Mouse (Mus musculus) midbrain, embryonic 14.5 days (tissue): Measurements from ENCODE around the gene Sntb2. TPM values are rescaled to one million over a fixed set of nuclear protein-coding genes. Genes with fewer than 3 reads are reported as not detected.
"Not testable (repeated sequence)": the region's sequence is repeated elsewhere in the genome, so short reads cannot be mapped to it uniquely, and the experiment has no call there.

Experiments
- ATAC-seq: fragments of 200-750 bp; cut with Nextera tagmentation; 2 replicates; pipeline ENCODE4 v1.8.0; 2017; ENCODE audit warnings: moderate number of reproducible peaks, moderate library complexity; ENCODE audit not compliant: low FRiP score, low TSS enrichment
- DNase-seq: peaks from one replicate; pipeline ENCODE4 v3.0.0-alpha.2; 2015
- H3K27ac ChIP-seq: fragments of 300-500 bp; sonication (generic); replicated peaks from 2 replicates; pipeline ENCODE4 v1.5.1; 2014; ENCODE audit warnings: mild to moderate bottlenecking, low read depth, low read length, moderate library complexity
- H3K27me3 ChIP-seq: fragments of 300-500 bp; sonication (generic); 2 replicates; pipeline ENCODE4 v1.6.1; 2014; ENCODE audit warnings: low read length, control low read depth, mixed read lengths; ENCODE audit not compliant: control insufficient read depth, insufficient read depth
- H3K36me3 ChIP-seq: fragments of 300-500 bp; sonication (generic); 2 replicates; pipeline ENCODE4 v1.6.1; 2014; ENCODE audit warnings: low read length, control low read depth; ENCODE audit not compliant: control insufficient read depth, insufficient read depth
- H3K4me1 ChIP-seq: fragments of 300-500 bp; sonication (generic); 2 replicates; pipeline ENCODE4 v1.6.1; 2014; ENCODE audit warnings: mild to moderate bottlenecking, antibody characterized with exemption, low read length, control low read depth; ENCODE audit not compliant: control insufficient read depth, insufficient read depth
- H3K4me2 ChIP-seq: fragments of 300-500 bp; sonication (generic); 2 replicates; pipeline ENCODE4 v1.6.1; 2014; ENCODE audit warnings: mild to moderate bottlenecking, low read length, moderate library complexity
- H3K4me3 ChIP-seq: fragments of 300-500 bp; sonication (generic); replicated peaks from 2 replicates; pipeline ENCODE4 v1.5.1; 2014; ENCODE audit warnings: low read depth, low read length
- H3K9ac ChIP-seq: fragments of 300-500 bp; sonication (generic); replicated peaks from 2 replicates; pipeline ENCODE4 v1.6.1; 2014; ENCODE audit warnings: mild to moderate bottlenecking, low read length, moderate library complexity
- H3K9me3 ChIP-seq: fragments of 300-500 bp; sonication (generic); 2 replicates; pipeline ENCODE4 v1.6.1; 2016; ENCODE audit warnings: low read length, control low read depth, mixed read lengths; ENCODE audit not compliant: control insufficient read depth
- WGBS: fragments of 180-500 bp; shearing (Covaris S2); extraction: QIAGEN DNeasy Blood & Tissue Kit; methylation state at CpG from one replicate; pipeline ENCODE4 v1.1.7; 2014; 5-methylcytosine and 5-hydroxymethylcytosine counted together
- polyA plus RNA-seq: library from polyadenylated mRNA; unstranded; fragments of >200 nt; fragmentation: Nextera tagmentation; extraction: Ambion mirVana; gene quantifications from 2 replicates; pipeline ENCODE4 v1.2.1, GENCODE M21; 2014

The Sntb2 gene
- polyA plus RNA-seq, 1 experiment from 2014 or later = 3.9 TPM

GRCm38 (mm10) chr8:106972538-106973264 lies 37.2 kb downstream of the Sntb2 start:
- Histone ChIP-seq H3K4me1 (no peaks in the 10 kb centered on the region), H3K27ac (no peak overlapping the region), H3K4me3 (no peak overlapping the region), H3K9ac (no peak overlapping the region), H3K9me3 (no peaks in the 10 kb centered on the region), H3K4me2 (no peak overlapping the region), H3K27me3 (no peaks in the 10 kb centered on the region), H3K36me3 (no peaks in the 10 kb centered on the region)
- DNase-seq = no peak
- WGBS = 85% methylated on average over 6 of the region's 6 CpGs
- ATAC-seq = no peak

- H3K27ac ChIP-seq, H3K9me3 ChIP-seq, H3K4me2 ChIP-seq, ATAC-seq, H3K4me1 ChIP-seq, H3K4me3 ChIP-seq, DNase-seq, H3K9ac ChIP-seq, H3K36me3 ChIP-seq, H3K27me3 ChIP-seq: not testable (repeated sequence)
- 95% methylated on average over 2 of the region's 3 CpGs for WGBS
These were observed 38.0 kb downstream of the Sntb2 start for GRCm38 (mm10) chr8:106973526-106973925.

GRCm38 (mm10) chr8:106974754-106975153 lies 39.2 kb downstream of the Sntb2 start:
- ATAC-seq = no peak
- WGBS = 77% methylated on average over 7 of the region's 7 CpGs

GRCm38 (mm10) chr8:106975764-106976163 lies 40.2 kb downstream of the Sntb2 start:
- no peak for ATAC-seq
- Histone ChIP-seq H3K4me2 (no peak overlapping the region), H3K4me3 (no peak overlapping the region), H3K9ac (no peak overlapping the region), H3K27ac (no peak overlapping the region), H3K27me3 (no peaks in the 10 kb centered on the region), H3K4me1 (peaks cover 5% of the 10 kb centered on the region; the same call in 1 of the 2 replicates), H3K36me3 (no peaks in the 10 kb centered on the region), H3K9me3 (no peaks in the 10 kb centered on the region)
- DNase-seq = no peak
- 89% methylated on average over 2 of the region's 2 CpGs for WGBS

More at GRCm38 (mm10) chr8:106974754-106975153, 39.2 kb downstream of the Sntb2 start:
- Histone ChIP-seq H3K4me2 (no peak overlapping the region), H3K4me1 (peaks cover 5% of the 10 kb centered on the region; the same call in 1 of the 2 replicates), H3K4me3 (no peak overlapping the region), H3K9ac (no peak overlapping the region), H3K9me3 (no peaks in the 10 kb centered on the region), H3K27me3 (no peaks in the 10 kb centered on the region), H3K27ac (no peak overlapping the region), H3K36me3 (no peaks in the 10 kb centered on the region)
- no peak for DNase-seq

- Histone ChIP-seq H3K4me3 (no peak overlapping the region), H3K36me3 (no peaks in the 10 kb centered on the region), H3K9me3 (no peaks in the 10 kb centered on the region), H3K27ac (no peak overlapping the region), H3K9ac (no peak overlapping the region), H3K4me2 (no peak overlapping the region), H3K27me3 (no peaks in the 10 kb centered on the region), H3K4me1 (peaks cover 5% of the 10 kb centered on the region; the same call in 1 of the 2 replicates)
- no peak for DNase-seq
- 94% methylated on average over 4 of the region's 4 CpGs for WGBS
- no peak for ATAC-seq
These were observed 40.9 kb downstream of the Sntb2 start for GRCm38 (mm10) chr8:106976436-106976835.

- 24% methylated on average over 2 of the region's 2 CpGs for WGBS
- ATAC-seq (no peak), DNase-seq (peak; percentile 80)
- peaks cover 5% of the 10 kb centered on the region; the same call in 1 of the 2 replicates for H3K4me1 ChIP-seq
- H3K27me3 ChIP-seq = no peaks in the 10 kb centered on the region
- no peak overlapping the region for H3K9ac ChIP-seq
- H3K27ac ChIP-seq = no peak overlapping the region
- H3K9me3 ChIP-seq = no peaks in the 10 kb centered on the region
- H3K4me3 ChIP-seq = no peak overlapping the region
- no peak overlapping the region for H3K4me2 ChIP-seq
- no peaks in the 10 kb centered on the region for H3K36me3 ChIP-seq
These were observed 43.3 kb downstream of the Sntb2 start for GRCm38 (mm10) chr8:106978755-106979251.

GRCm38 (mm10) chr8:106985404-106985821 lies 49.9 kb downstream of the Sntb2 start:
- Histone ChIP-seq H3K9me3 (no peaks in the 10 kb centered on the region), H3K27me3 (no peaks in the 10 kb centered on the region), H3K36me3 (no peaks in the 10 kb centered on the region), H3K9ac (no peak overlapping the region), H3K4me1 (no peaks in the 10 kb centered on the region), H3K4me2 (peak overlapping the region; percentile 11; the same call in 1 of the 2 replicates), H3K27ac (peak overlapping the region; percentile 60; the same call in 1 of the 2 replicates), H3K4me3 (no peak overlapping the region)
- DNase-seq = peak; percentile 49
- ATAC-seq = no peak
- WGBS = 57% methylated on average over 9 of the region's 9 CpGs

GRCm38 (mm10) chr8:106985951-106986350 lies 50.4 kb downstream of the Sntb2 start:
- Histone ChIP-seq H3K4me1 (no peaks in the 10 kb centered on the region), H3K4me2 (no peak overlapping the region), H3K9ac (no peak overlapping the region), H3K4me3 (no peak overlapping the region), H3K36me3 (no peaks in the 10 kb centered on the region), H3K9me3 (no peaks in the 10 kb centered on the region), H3K27me3 (no peaks in the 10 kb centered on the region), H3K27ac (no peak overlapping the region)
- no peak for ATAC-seq
- no peak for DNase-seq

- no peaks in the 10 kb centered on the region for H3K4me1 ChIP-seq
- no peak for ATAC-seq
- no peaks in the 10 kb centered on the region for H3K9me3 ChIP-seq
- H3K4me2 ChIP-seq = no peak overlapping the region
- no peak for DNase-seq
- peaks cover 8% of the 10 kb centered on the region; the same call in 1 of the 2 replicates for H3K36me3 ChIP-seq
- no peak overlapping the region for H3K4me3 ChIP-seq
- no peak overlapping the region for H3K9ac ChIP-seq
- H3K27me3 ChIP-seq = no peaks in the 10 kb centered on the region
- H3K27ac ChIP-seq = no peak overlapping the region
These were observed 52.0 kb downstream of the Sntb2 start for GRCm38 (mm10) chr8:106987557-106987956.
